Mouse (Mus musculus): ENCODE results near the gene Hist1h2af. TPM values are rescaled to one million over a fixed set of nuclear protein-coding genes. Genes with fewer than 3 reads are reported as not detected.
A peak's percentile ranks its signal among the peaks of the same experiment; 100 is the strongest.
"Not testable (repeated sequence)": the region's sequence is repeated elsewhere in the genome, so short reads cannot be mapped to it uniquely, and the experiment has no call there.

Hist1h2af gene
- total RNA-seq, 2 experiments from 2014 or later: 171 to 245 TPM

DNA sequence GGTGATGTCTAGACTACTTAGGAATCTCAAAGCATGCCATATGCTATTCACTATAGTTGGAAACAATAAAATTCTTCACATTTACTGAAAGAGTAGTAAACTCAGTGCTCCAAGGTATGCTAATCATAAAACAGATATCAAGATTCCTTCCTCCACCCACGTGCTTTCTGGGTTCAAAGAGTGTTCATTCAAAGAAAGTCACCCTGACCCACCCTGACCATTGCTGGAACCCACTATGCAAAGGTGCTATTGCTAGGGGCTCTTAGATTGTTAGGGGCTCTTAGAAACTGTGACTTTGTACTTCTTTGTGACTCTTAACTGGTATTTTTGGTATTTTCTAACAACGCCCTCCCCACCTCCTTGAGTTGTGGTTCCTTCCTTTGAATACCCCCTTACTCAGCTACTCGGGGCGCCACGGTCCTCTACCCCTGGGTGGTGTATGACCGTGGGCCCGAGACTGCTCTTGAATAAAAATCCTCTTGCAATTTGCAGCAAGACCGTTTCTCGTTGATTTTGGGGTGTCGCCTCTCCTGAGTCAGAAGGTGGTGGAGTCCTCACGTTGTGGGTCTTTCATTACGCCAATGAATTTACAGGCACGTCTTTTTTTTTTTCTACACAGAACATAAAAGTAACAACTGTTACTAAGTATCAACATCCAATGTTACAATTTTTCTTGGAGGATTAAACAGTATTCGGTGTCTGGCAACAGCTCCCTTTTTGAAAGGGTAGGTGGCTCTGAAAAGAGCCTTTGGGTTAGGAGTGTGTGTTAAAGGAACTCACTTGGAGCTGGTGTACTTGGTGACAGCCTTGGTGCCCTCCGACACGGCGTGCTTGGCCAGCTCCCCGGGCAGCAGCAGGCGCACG is 39.6 kb downstream of the Hist1h2af start:
- DNase-seq; intact Hi-C loops (cut with DNase I): not testable (repeated sequence)

DNA sequence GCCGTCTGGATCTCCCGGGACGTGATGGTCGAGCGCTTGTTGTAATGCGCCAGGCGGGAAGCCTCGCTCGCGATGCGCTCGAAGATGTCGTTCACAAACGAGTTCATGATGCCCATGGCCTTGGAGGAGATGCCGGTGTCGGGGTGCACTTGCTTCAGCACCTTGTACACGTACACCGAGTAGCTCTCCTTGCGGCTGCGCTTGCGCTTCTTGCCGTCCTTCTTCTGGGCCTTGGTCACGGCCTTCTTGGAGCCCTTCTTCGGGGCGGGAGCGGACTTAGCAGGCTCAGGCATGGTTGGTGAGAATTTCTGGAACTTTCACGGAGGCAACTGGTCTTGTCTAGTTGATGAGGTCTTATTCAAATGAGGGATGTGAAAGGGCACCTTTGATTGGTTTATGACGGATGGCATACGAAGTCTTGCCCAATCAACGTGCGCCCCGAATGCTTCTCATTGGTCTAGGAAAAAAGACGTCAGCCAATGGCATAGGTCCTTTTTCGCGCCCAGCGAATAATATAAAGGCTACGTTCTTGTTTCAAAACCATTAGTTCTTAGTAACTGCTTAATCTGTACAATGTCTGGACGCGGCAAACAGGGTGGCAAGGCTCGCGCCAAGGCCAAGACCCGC is 40.3 kb downstream of the Hist1h2af start, which contains the start of the genes Hist1h2bf and Hist1h2ad:
TSS of gene Hist1h2bf (minus strand) at position 299 of the 627 bp plus-strand sequence.
TSS of gene Hist1h2ad (plus strand) at position 484 of the 627 bp plus-strand sequence.
- peak; percentile 91 to 92 for DNase-seq
- intact Hi-C loops (cut with DNase I): loop anchor here (1.0 kb wide), 1 partner anchor 47 kb away; the partner anchor contains the start of gene Hist1h2be

DNA sequence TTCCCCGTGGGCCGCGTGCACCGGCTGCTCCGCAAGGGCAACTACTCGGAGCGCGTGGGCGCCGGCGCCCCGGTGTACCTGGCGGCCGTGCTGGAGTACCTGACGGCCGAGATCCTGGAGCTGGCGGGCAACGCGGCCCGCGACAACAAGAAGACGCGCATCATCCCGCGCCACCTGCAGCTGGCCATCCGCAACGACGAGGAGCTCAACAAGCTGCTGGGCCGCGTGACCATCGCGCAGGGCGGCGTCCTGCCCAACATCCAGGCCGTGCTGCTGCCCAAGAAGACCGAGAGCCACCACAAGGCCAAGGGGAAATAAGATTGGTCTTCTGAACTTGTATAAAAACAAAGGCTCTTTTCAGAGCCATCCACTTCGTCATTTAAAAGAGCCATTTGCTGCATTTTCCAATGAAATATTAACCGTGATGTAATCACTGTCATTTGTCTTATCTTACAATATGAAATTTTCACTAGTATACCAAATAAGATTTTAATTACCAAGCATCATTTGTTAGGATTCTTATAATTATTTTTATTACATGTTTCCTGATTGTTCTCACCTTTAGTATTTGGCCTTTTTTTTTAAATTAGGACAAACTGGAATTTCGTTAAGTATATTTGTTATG is 41.0 kb downstream of the Hist1h2af start:
- DNase-seq: not testable (repeated sequence)
- intact Hi-C loops (cut with DNase I): loop anchor here (1.0 kb wide), 1 partner anchor 47 kb away; the partner anchor contains the start of gene Hist1h2be

DNA sequence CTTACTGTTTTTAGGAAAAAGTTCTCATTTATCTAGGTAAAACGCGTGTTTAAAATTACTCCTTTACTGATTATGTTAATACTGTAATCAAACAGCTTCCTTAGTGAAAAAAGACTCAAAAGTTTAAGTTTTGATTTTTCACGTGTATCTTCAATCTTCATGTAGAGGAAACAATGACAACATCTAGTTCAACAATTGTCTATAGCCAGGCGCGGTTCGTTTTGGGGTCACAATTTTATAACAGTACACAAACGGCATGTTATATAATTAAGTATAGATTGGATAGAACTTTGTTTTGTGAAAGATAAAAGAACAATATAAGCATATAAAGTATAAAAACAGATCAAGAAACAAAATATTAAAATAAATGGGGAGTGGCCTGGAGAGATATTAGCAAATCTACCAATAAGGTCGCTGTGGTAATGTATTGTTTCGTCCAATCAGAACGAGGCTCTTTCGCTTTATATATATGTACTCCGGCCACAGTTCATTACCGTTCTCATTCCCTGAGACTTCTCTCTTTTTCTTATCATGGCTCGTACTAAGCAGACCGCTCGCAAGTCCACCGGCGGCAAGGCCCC is 41.7 kb downstream of the Hist1h2af start, which contains the start of gene Hist1h3d:
TSS of gene Hist1h3d (plus strand) at position 493 of the 581 bp plus-strand sequence.
- intact Hi-C loops (cut with DNase I): no loop called here
- DNase-seq: peak; percentile 73 to 74

DNA sequence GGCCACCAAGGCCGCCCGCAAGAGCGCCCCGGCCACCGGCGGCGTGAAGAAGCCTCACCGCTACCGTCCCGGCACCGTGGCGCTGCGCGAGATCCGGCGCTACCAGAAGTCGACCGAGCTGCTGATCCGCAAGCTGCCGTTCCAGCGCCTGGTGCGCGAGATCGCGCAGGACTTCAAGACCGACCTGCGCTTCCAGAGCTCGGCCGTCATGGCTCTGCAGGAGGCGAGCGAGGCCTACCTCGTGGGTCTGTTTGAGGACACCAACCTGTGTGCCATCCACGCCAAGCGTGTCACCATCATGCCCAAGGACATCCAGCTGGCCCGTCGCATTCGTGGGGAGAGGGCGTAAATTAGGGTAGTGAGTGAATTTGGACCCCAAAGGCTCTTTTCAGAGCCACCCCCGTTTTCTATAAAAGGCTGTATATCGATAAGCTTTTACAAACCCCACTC is 42.2 kb downstream of the Hist1h2af start:
- DNase-seq; intact Hi-C loops (cut with DNase I): not testable (repeated sequence)

DNA sequence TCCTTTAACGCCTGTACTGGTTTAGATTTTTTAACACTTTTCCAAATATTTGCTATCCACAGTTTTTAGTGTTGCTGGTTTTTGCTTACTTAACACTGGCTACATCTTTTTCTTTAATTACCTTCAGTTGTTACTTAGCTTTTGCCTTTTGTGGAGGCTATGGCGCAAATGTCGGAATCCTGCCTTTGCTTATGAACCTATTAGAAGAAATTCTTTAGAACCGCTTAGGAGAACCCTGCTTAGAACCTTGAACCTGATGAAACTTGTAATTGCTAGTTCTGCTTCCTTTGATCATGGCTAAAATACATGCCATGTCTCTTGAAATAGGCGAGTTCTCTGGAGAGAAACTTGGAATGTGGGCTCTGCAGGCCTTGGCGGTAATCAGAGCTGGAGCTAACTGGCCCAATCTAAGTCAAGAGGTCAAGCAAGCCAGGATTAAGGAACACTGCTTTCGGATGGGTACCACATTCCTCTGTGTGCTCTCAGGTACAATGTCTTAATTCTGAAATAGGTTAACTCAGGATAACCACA is 42.7 kb downstream of the Hist1h2af start:
- intact Hi-C loops (cut with DNase I): no loop called here
- no peak for DNase-seq

DNA sequence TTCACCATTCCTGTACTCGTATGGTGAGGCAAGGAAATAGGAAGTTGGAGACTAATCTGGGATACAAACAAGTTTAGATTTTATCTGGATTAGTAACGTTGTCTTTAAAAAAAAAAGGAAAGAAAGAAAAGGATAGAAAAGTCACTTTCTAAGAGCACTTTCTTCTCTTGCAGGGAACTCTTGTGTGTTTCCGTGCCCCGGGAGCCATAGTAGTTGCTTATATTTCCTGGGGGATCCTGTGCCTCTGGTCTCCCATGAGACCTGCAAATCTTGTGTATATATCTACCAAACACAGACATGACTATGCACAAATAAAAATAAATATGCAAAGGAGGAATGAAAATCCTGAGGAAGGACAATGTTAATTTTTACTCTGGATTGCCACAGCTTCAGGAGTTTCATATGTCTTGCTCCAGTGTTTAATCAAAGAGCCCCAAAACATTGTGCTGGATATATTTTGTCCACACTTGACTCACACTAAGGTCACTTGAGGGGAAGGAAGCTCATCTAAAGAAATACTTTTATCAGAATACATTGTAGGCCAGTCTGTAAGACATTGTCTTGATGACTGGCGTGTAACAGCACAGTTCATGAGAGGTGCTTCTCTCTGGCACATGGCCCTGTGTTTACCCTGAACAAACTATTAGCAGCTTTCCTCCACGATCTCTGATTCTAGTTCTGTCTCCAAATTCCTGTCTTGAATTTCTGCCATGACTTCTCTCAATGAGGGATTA is 43.4 kb downstream of the Hist1h2af start:
- intact Hi-C loops (cut with DNase I): no loop called here
- no peak for DNase-seq

DNA sequence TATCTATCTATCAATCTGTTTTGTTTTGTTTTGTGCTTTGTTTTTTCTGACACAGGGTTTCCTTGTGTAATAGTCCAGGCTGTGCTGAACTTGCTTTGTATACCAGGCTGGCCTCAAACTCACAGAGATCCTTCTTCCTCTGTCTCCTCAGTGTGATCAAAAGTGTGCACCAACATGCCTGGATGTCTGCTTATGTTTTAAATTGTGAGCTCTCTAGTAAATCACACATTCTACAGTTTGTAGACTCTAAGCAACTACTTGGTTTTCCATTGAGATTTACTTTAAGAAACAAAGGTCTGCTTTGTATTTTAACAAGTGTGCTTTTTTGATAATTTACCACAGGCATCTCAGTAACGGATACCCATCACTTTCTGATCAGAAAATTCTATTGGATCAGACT is 44.1 kb downstream of the Hist1h2af start:
- DNase-seq: no peak
- intact Hi-C loops (cut with DNase I): no loop called here

DNA sequence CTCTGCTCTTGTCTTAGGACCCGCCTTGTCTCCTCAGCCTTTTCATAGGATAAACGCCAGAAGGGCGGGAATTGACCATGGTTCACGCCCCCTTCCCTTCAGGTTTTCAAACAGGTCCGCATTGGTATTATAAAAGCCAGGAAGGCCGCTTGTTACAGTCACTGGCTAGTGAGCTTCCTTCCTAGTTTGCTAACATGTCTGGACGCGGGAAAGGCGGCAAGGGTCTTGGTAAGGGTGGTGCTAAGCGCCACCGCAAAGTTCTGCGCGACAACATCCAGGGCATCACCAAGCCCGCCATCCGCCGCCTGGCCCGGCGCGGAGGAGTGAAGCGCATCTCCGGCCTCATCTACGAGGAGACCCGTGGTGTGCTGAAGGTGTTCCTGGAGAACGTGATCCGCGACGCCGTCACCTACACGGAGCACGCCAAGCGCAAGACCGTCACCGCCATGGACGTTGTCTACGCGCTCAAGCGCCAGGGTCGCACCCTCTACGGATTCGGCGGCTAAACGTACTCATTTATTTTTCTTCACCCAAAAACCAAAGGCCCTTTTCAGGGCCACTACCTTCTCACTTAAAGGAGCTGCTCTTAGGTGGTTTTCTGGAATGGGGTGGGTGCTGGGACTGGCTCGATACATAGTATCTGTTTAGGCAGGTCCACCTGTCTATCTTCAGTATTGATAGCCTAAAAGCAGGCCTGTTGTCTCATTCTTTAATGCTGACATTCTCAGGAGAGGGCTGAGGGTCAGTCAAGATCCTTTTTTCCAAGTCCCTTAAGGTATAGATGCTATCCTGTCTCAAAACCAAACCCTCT is 47.9 kb downstream of the Hist1h2af start, which contains the start of gene Hist1h4d:
TSS of gene Hist1h4d (plus strand) at position 191 of the 811 bp plus-strand sequence.
- peak; percentile 98 to 99 for DNase-seq
- intact Hi-C loops (cut with DNase I): loop anchor here (5.0 kb wide), 3 partner anchors 49 to 1539 kb away; partner anchors contain the start of genes Hist1h2af, Hist1h2ag, Hist1h2bj and Hist1h4h

DNA sequence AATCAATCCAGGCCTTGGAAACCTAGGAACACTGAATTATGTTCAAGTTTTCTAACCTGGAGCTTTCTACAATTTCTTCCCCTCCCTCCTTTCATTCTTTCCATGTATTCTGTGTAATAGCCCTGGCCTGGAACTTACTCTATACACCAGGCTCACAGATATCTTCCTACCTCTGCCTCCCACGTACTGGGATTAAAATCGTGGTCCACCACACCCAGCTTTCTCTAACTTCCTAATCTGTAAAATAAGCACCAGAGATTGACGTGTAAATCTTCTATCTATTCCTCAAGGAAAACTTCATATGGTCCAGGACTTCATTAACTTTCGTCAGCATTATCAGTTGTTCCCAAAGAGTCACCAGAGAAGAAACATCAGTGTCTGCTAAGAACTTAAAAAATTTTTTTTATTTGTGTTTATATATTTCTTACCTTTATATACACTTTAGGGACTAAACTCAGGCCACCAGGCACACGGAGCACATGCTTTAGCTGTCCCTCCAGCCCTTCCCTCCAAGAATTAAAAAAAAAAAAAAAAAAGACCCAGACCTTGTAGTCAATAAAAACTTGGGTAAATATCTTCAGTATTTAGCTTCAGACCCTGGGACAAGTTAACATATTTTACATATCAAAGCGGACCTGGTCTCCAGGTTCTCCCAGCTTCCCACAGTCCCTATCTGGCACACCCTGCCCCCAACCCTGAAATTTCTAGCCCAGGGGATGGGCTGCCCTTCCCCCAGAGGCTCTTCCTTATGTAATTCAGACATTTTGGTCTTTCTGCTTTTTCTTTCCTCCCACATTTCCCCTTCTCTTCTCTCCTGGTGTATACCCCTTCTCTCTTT is 48.7 kb downstream of the Hist1h2af start:
- DNase-seq: no peak
- intact Hi-C loops (cut with DNase I): loop anchor here (5.0 kb wide), 3 partner anchors 50 to 1540 kb away; partner anchors contain the start of genes Hist1h2af, Hist1h2ag, Hist1h2bj and Hist1h4h

DNA sequence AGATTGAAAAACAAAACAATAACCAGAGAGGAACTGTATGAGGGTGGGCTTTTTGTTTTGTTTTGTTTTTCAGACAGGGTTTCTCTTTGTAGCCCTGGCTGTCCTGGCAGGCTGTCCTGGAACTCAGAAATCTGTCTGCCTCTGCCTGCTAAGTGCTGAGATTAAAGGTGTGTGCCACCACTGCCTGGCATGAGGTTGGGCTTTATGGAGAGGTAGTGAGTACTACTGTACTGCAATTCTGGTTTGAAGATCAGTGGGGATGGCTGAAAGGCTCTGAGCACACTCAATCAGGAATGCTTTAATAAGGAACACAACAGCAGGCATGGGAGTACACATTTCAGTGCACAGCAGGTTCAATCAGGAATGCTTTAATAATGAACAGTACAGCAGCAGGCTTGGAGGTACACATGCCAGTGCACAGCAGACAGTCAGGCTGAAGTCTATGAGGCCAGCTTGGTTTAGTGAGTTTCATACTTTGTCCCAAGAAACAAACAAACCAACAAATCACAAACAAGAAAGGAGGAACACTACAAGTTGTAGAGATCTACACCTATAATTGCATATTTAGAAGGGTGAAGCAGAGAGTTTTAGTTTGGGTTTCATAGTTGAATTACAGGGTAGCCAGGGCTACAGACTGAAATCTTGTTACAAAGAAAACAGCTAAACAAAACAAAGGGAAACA is 49.8 kb downstream of the Hist1h2af start:
- intact Hi-C loops (cut with DNase I): loop anchor here (5.0 kb wide), 3 partner anchors 51 to 1541 kb away; partner anchors contain the start of genes Hist1h2af, Hist1h2ag, Hist1h2bj and Hist1h4h
- DNase-seq: no peak

Small RNAs within 50 kb of the gene (microRNA-seq; reads per million reads assigned to microRNA genes)
- 0.24 to 0.35 reads per million in 2 experiments for gene Gm44297
- 0 reads per million in 2 experiments for gene Gm44359
- gene Gm44394: 0 reads per million in 2 experiments
- gene n-TStga1: 0.24 to 0.70 reads per million in 2 experiments

Other genes starting within 250 kb of the Hist1h2af start
- gene Zfp322a, start 164.7 kb upstream of the Hist1h2af start, total RNA-seq (2021): 10 to 100 TPM; 18.9 to 21.7 TPM
- gene Abt1, start 110.0 kb upstream of the Hist1h2af start, total RNA-seq (2021): 1 to 10 TPM; 5.3 to 5.6 TPM
- gene Btn1a1, start 68.0 kb upstream of the Hist1h2af start, total RNA-seq (2021): not detected
- not detected for gene Btn2a2, start 45.0 kb upstream of the Hist1h2af start, total RNA-seq (2021)
- 100 to 1,000 TPM; 743 to 812 TPM for gene Hist1h4h, start 2.9 kb upstream of the Hist1h2af start, total RNA-seq (2021)
- 10 to 100 TPM; 45.9 to 66.2 TPM for gene Hist1h3g, start 1.5 kb downstream of the Hist1h2af start, total RNA-seq (2021)
- gene Hist1h2bh, start 9.5 kb downstream of the Hist1h2af start, total RNA-seq (2021): 10 to 100 TPM in 1 of 2 experiments, 1 to 10 TPM in 1; 9.2 to 11.2 TPM
- 10 to 100 TPM; 52.6 to 63.4 TPM for gene Hist1h3f, start 10.1 kb downstream of the Hist1h2af start, total RNA-seq (2021)
- gene Hist1h4f, start 17.7 kb downstream of the Hist1h2af start, total RNA-seq (2021): 100 to 1,000 TPM; 308 to 354 TPM
- gene Hist1h1d, start 19.4 kb downstream of the Hist1h2af start, total RNA-seq (2021): 10 to 100 TPM; 16.9 to 20.1 TPM
- 100 to 1,000 TPM; 125 to 161 TPM for gene Hist1h3e, start 28.5 kb downstream of the Hist1h2af start, total RNA-seq (2021)
- gene Hist1h2ae, start 37.3 kb downstream of the Hist1h2af start, total RNA-seq (2021): 10 to 100 TPM; 38.7 to 42.6 TPM
- gene Hist1h2bg, start 37.5 kb downstream of the Hist1h2af start, total RNA-seq (2021): 100 to 1,000 TPM; 285 to 300 TPM
- 100 to 1,000 TPM; 116 to 129 TPM for gene Hist1h2bf, start 40.3 kb downstream of the Hist1h2af start, total RNA-seq (2021)
- 10 to 100 TPM; 32.3 to 37.7 TPM for gene Hist1h2ad, start 40.5 kb downstream of the Hist1h2af start, total RNA-seq (2021)
- 10 to 100 TPM; 26.2 to 30.6 TPM for gene Hist1h3d, start 41.9 kb downstream of the Hist1h2af start, total RNA-seq (2021)
- gene Hist1h4d, start 47.7 kb downstream of the Hist1h2af start, total RNA-seq (2021): 100 to 1,000 TPM; 167 to 189 TPM
- gene Hist1h2be, start 87.2 kb downstream of the Hist1h2af start, total RNA-seq (2021): 10 to 100 TPM; 18.8 to 19.8 TPM
- gene Hist1h1e, start 88.7 kb downstream of the Hist1h2af start, total RNA-seq (2021): 100 to 1,000 TPM; 138 to 168 TPM
- gene Hist1h2ac, start 150.0 kb downstream of the Hist1h2af start, total RNA-seq (2021): 1 to 10 TPM; 5.1 to 6.2 TPM
- 10 to 100 TPM; 50.8 to 51.3 TPM for gene Hist1h2bc, start 150.3 kb downstream of the Hist1h2af start, total RNA-seq (2021)
- gene Hist1h1t, start 161.9 kb downstream of the Hist1h2af start, total RNA-seq (2021): under 1 TPM; 0.29 to 0.67 TPM
- 100 to 1,000 TPM; 105 to 116 TPM for gene Hist1h4c, start 164.5 kb downstream of the Hist1h2af start, total RNA-seq (2021)
- 10 to 100 TPM; 26.7 to 32.4 TPM for gene Hfe, start 176.9 kb downstream of the Hist1h2af start, total RNA-seq (2021)
- 100 to 1,000 TPM; 299 to 383 TPM for gene Hist1h1c, start 204.9 kb downstream of the Hist1h2af start, total RNA-seq (2021)
- gene Hist1h3c, start 211.7 kb downstream of the Hist1h2af start, total RNA-seq (2021): 100 to 1,000 TPM in 1 of 2 experiments, 10 to 100 TPM in 1; 84.0 to 101 TPM
- 100 to 1,000 TPM; 105 to 106 TPM for gene Hist1h2bb, start 212.8 kb downstream of the Hist1h2af start, total RNA-seq (2021)
- gene Hist1h2ab, start 217.2 kb downstream of the Hist1h2af start, total RNA-seq (2021): 100 to 1,000 TPM; 166 to 169 TPM
- 100 to 1,000 TPM; 221 to 266 TPM for gene Hist1h3b, start 218.4 kb downstream of the Hist1h2af start, total RNA-seq (2021)
- 100 to 1,000 TPM; 130 to 151 TPM for gene Hist1h4b, start 223.1 kb downstream of the Hist1h2af start, total RNA-seq (2021)
- gene Hist1h4a, start 227.3 kb downstream of the Hist1h2af start, total RNA-seq (2021): 100 to 1,000 TPM; 162 to 177 TPM
- gene Hist1h3a, start 228.5 kb downstream of the Hist1h2af start, total RNA-seq (2021): 100 to 1,000 TPM; 160 to 202 TPM
- gene Hist1h1a, start 229.8 kb downstream of the Hist1h2af start, total RNA-seq (2021): 100 to 1,000 TPM; 109 to 127 TPM
- gene Trim38, start 236.0 kb downstream of the Hist1h2af start, total RNA-seq (2021): not detected